Mouse (Mus musculus) ES-Bruce4 (cell line): ENCODE measurements around the gene Myo1c. TPM values are rescaled to one million over a fixed set of nuclear protein-coding genes. Genes with fewer than 3 reads are reported as not detected.
A peak's percentile ranks its signal among the peaks of the same experiment; 100 is the strongest.

Experiments
- H3K27ac ChIP-seq: 2 replicates; pipeline ENCODE4 v1.5.1; 2012; ENCODE audit warnings: low read length, inconsistent platforms; ENCODE audit not compliant: insufficient read depth
- H3K27me3 ChIP-seq: 2 replicates; pipeline ENCODE4 v1.6.1; 2012; ENCODE audit warnings: mild to moderate bottlenecking, low read length, inconsistent platforms; ENCODE audit not compliant: control insufficient read depth, poor library complexity, insufficient read depth, severe bottlenecking
- H3K36me3 ChIP-seq: 2 replicates; pipeline ENCODE4 v1.6.1; 2012; ENCODE audit warnings: inconsistent platforms, mild to moderate bottlenecking, low read length, moderate library complexity; ENCODE audit not compliant: control insufficient read depth, poor library complexity, insufficient read depth, severe bottlenecking
- H3K4me1 ChIP-seq: one replicate; pipeline ENCODE4 v1.8.1; 2011; ENCODE audit warnings: low read length; ENCODE audit not compliant: control insufficient read depth, insufficient read depth
- H3K4me3 ChIP-seq: 2 replicates; pipeline ENCODE4 v1.5.1; 2011; ENCODE audit warnings: low read depth, mild to moderate bottlenecking, low read length
- H3K9ac ChIP-seq: 2 replicates; pipeline ENCODE4 v1.6.1; 2012; ENCODE audit warnings: low read depth, mild to moderate bottlenecking, inconsistent platforms; ENCODE audit not compliant: poor library complexity, severe bottlenecking
- H3K9me3 ChIP-seq: replicated peaks from 2 replicates; pipeline ENCODE4 v1.6.1; 2012; ENCODE audit warnings: mild to moderate bottlenecking, low read length, inconsistent platforms; ENCODE audit not compliant: control insufficient read depth, poor library complexity, insufficient read depth, severe bottlenecking
- CTCF ChIP-seq: IDR thresholded peaks from one replicate; pipeline ENCODE4 v1.8.1; 2011; ENCODE audit warnings: low read depth, low read length
- EP300 ChIP-seq: IDR thresholded peaks from 2 replicates; pipeline ENCODE4 v1.6.1; 2011; ENCODE audit warnings: low read depth, low read length; ENCODE audit not compliant: insufficient read depth
- POLR2A ChIP-seq: IDR thresholded peaks from one replicate; pipeline ENCODE4 v1.8.1; 2011; ENCODE audit warnings: low read length; ENCODE audit not compliant: insufficient read depth
- polyA plus RNA-seq: library from polyadenylated mRNA; stranded (reverse); fragments of >200 nt; gene quantifications from 2 replicates; pipeline ENCODE4 v1.2.4, GENCODE M21; 2011; ENCODE audit warnings: low read depth; ENCODE audit not compliant: missing spikeins, insufficient read depth, insufficient read length

Myo1c gene
- polyA plus RNA-seq, 1 experiment: 82.9 TPM

- H3K4me3 ChIP-seq: peak overlapping the region; percentile 97
- no peaks in the 10 kb centered on the region for H3K9me3 ChIP-seq
- no peaks in the 10 kb centered on the region for H3K4me1 ChIP-seq
- TF ChIP-seq EP300 (no peak), POLR2A (no peak), CTCF (no peak)
- no peaks in the 10 kb centered on the region for H3K27me3 ChIP-seq
- peak overlapping the region; percentile 63 for H3K27ac ChIP-seq
- peaks cover 13% of the 10 kb centered on the region for H3K36me3 ChIP-seq
- peak overlapping the region; percentile 93 for H3K9ac ChIP-seq
Observed at GRCm38 (mm10) chr11:75679439-75680171, 29.3 kb downstream of the Myo1c start.

- no peaks in the 10 kb centered on the region for H3K4me1 ChIP-seq
- H3K36me3 ChIP-seq: peaks cover 19% of the 10 kb centered on the region
- no peak overlapping the region for H3K27ac ChIP-seq
Observed at GRCm38 (mm10) chr11:75684462-75684861, 34.2 kb downstream of the Myo1c start.

GRCm38 (mm10) chr11:75684956-75685355, 34.7 kb downstream of the Myo1c start:
- Histone ChIP-seq H3K4me1 (no peaks in the 10 kb centered on the region), H3K4me3 (no peak overlapping the region), H3K36me3 (peaks cover 19% of the 10 kb centered on the region), H3K27me3 (no peaks in the 10 kb centered on the region), H3K9ac (no peak overlapping the region), H3K9me3 (no peaks in the 10 kb centered on the region), H3K27ac (no peak overlapping the region)
- no peak for TF ChIP-seq EP300
- TF ChIP-seq POLR2A: no peak
- TF ChIP-seq CTCF: no peak

More at GRCm38 (mm10) chr11:75684462-75684861, 34.2 kb downstream of the Myo1c start:
- Histone ChIP-seq H3K9ac (no peak overlapping the region), H3K27me3 (no peaks in the 10 kb centered on the region), H3K9me3 (no peaks in the 10 kb centered on the region), H3K4me3 (no peak overlapping the region)
- TF ChIP-seq EP300: no peak
- no peak for TF ChIP-seq POLR2A
- no peak for TF ChIP-seq CTCF

GRCm38 (mm10) chr11:75687343-75687993, 37.2 kb downstream of the Myo1c start:
- Histone ChIP-seq H3K4me3 (no peak overlapping the region), H3K4me1 (no peaks in the 10 kb centered on the region), H3K36me3 (peaks cover 21% of the 10 kb centered on the region), H3K9ac (no peak overlapping the region), H3K27ac (peak overlapping the region; percentile 62), H3K9me3 (no peaks in the 10 kb centered on the region), H3K27me3 (no peaks in the 10 kb centered on the region)
- TF ChIP-seq POLR2A (no peak), CTCF (no peak), EP300 (no peak)

GRCm38 (mm10) chr11:75688132-75688531, 37.8 kb downstream of the Myo1c start:
- Histone ChIP-seq H3K36me3 (peaks cover 20% of the 10 kb centered on the region), H3K27ac (peak overlapping the region; percentile 62), H3K9me3 (no peaks in the 10 kb centered on the region), H3K27me3 (no peaks in the 10 kb centered on the region), H3K4me3 (no peak overlapping the region), H3K9ac (no peak overlapping the region), H3K4me1 (no peaks in the 10 kb centered on the region)
- no peak for TF ChIP-seq CTCF

GRCm38 (mm10) chr11:75689977-75690376, 39.7 kb downstream of the Myo1c start:
- Histone ChIP-seq H3K9me3 (no peaks in the 10 kb centered on the region), H3K9ac (no peak overlapping the region), H3K4me1 (peaks cover 1% of the 10 kb centered on the region), H3K27me3 (no peaks in the 10 kb centered on the region), H3K4me3 (no peak overlapping the region), H3K36me3 (peaks cover 23% of the 10 kb centered on the region), H3K27ac (no peak overlapping the region)
- TF ChIP-seq POLR2A (no peak), CTCF (no peak), EP300 (no peak)
